Mouse (Mus musculus): ENCODE measurements around the gene Gpr156.

Gpr156 gene

DNA sequence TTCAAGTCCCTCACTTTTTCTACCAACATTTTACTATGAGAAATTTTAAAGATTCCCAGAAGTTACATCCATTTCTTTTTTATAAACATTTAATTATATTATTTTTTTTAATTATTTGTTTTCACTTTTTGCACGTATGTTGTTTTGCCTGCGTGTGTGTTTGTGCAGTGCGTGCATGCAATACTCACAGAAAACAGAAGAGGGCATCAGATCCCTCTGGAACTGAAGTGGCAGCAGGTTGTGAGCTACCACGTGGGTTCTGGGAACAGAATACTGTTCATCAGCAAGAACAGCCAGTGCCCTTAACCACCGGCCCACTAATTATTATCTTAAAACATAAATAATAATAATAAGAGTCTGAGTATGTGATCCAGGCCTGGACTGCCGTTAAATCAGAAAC, 2.7 kb downstream of the Gpr156 start:
- DNase-seq = no peak

DNA sequence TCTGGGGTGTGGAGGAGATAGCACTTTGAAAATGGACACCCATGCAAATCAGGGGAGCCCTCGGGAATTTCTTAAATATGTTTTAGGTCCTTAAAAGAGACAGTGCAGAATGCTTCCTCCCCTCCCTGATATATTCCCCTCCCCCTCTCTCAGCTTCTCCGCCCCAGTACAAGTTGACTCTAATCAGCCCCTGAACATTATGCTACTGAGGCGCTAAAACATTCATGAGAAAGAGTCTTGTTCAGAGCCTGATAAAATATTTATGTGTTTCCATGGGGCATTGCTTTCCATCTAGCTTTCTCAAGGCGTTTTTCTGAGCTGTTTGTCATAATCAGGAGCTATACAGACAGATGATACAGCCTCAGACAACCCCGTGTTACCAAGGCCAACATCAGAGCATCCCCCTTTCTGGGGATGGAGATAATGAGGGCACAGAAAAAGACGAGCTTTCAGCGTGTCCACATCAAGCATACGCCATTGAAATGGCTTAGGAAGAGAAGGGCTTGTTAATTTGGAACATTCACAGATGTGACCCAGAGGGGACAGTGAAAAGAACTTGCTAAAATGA, 4.6 kb downstream of the Gpr156 start:
- no peak for DNase-seq

DNA sequence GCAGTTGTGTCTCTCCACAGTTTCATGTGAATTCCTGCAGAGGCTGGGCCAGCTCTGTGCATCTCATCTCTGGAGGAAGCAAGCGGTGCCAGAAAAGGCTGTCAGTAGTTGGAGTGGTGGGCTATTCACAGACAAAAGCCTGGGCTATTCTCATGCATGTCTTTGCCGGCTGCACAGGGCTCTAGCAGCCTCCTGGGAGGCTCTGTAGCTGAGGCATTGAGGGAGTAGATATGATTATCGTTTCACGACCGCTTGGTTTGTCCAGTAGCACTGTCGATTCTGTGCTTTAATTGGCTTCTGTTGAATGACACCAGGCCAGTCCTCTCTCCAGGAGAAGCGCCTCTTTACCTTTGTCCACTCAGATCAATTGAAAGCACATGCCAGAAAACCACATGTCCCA, 9.8 kb downstream of the Gpr156 start:
- DNase-seq = no peak

DNA sequence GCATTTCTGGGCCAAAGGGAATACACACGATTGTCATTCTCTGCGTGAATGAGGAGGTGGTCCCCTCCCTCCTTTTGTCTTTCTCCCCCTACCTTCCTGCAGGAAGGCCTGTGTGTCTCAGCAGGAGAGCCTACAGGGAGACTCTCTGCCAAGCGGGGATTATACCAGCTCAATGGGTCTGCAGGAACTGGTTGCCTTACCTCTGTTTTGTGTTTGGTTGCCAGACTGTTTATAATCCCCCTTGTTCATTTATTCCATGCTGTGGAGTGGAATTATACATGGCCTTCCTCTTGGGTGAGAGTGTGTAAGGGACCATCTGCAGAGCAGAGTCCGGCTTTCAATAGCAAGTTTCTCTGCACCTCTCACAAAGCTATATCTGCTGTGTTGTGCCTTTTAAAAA, 10.8 kb downstream of the Gpr156 start:
- DNase-seq = no peak

DNA sequence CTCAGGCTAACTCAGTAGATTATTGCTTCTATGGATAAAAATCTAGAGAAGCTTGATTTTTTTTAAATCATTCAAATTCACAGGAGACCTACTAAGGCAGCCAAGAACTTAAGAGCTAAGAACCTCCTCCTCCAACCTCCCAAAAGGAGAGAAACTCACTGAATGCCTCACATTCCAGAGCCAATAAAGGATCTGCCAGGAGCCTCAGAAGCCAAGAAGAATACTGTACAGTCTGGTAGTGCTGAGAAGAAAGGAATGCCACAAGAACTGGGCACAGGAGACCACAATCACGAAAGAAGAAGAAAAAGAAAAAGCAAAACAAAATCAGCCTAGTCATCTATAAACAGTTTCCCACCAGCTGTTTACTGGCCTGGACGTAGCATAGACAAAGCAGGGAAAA, 12.7 kb downstream of the Gpr156 start:
- no peak for DNase-seq

DNA sequence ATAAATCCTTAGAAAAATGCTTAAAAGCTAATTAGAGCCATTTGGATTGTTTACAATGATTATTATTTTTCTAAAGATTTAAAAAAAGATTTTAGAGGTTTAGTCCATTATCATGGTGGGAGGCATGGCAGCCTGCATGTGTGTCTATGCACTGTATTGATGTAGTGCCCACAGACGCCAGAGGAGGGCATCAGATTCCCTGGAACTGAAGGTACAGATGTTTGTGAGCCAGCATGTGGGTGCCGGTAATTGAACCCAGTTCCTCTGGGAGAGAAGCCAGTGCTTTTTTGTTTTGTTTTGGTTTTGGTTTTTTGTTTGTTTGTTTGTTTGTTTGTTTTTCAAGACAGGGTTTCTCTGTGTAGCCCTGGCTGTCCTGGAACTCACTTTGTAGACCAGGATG, 13.3 kb downstream of the Gpr156 start:
- DNase-seq = no peak

DNA sequence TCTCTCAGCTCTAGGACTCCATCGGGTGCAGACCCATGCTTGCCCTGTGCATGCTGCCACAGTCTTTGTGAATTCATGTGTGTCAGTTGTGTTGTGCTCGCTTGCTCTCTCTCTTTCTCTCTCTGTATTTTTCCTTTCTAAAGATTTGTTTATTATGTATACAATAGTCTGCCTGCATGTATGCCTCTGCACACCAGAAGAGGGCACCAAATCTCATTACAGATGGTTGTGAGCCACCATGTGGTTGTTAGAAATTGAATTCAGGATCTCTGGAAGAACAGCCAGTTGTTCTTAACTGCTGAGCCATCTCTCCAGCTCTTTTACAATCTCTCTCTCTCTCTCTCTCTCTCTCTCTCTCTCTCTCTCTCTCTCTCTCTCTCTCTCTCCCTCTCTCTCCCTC, 18.6 kb downstream of the Gpr156 start:
- DNase-seq = no peak

DNA sequence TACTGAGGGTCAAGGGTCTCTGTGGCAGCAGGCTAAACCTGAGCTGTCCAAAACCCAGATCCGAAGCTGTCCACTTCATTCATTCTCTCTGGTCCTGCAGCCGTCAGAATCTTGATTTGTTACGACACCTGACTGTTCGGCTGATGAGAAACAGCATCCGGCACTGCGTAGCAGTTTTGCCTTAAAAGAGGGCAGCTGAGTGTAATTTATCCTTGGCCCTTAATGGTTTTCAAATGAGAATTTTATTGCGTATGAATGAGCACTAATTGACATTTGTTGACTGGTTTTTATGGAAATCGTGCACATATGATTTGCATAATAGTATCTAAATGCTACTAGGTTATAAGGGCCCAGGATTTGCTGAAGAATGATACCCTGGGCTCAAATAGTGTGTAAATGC, 21.0 kb downstream of the Gpr156 start:
- DNase-seq = no peak

DNA sequence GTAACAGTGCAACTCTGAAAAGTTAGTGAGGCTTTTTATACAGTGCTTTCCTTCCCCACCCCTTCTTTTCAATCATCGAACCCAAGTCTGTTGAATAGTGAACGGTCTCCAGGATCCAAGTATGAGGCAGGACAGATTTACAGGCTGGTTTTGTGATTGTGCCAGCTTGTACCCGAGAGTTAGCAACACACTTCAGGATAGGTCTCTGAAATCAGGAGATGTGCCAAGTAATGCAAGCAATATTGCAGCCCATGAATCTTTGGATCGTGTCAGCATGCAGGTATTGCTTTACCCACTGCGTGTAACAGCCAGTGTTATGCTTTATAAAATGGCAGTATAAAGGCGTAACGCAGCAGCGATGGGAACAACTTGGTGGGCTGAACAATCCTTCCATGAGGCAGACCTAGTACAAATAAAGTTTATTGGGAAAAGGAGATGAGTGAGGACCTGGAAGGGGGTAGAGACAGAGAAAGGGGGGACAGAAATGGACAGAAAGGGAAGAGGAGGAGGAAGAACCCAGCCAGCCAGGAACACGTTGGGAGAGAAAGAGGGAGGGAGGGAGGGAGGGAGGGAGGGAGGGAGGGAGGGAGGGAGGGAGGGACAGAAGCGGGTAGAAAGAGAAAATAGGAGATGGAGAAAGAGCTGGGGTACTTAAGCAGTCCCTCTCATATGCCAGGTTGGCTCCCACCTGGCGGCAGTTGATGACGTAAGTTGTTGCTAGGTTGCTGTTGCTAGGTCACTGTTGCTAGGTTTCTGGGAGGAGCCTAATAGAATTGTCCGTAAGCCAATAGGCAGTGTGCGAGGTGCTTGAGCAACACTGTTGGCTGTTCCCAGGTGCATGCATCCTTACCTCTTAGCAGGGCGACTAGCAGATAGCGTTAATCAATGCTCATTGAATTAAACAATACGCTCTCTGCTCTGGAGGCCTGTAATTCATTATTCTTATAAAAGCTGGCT, 22.1 kb downstream of the Gpr156 start:
- no peak for DNase-seq

DNA sequence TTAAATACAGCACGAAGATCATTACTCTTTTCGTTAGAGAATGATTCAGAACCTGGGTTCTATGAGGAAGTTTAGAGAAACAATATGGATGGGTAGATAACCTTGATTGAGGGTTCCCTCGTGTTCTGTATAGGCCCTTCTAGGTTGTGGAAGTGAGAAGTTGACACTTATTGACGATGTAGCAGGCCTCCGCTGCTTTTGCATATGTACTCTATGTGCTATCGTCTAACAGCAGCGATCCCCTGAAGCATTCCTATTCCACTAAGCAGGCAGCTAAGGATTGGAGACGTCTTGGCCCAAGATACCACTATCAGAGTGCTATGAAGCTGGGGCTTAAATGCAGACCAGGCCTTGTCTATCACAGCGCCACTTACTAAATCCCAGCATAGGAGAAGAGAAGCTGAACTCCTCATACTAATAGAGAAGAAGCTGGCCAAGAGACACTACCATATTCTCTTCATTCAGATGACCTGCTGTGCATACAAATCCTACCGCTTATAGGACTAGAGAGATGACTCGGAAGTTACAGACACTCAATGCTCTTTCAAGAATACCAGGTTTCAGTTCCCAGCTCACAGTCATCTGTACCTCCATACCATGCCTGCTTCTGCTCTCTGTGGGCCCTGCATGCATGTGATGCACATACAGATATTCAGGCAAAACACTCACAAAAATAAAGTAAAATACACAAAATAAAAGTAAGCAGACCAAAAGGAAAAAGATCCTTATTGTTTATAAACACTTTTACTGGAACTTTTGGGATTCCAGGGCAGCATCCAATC, 23.0 kb downstream of the Gpr156 start:
- no peak for DNase-seq

DNA sequence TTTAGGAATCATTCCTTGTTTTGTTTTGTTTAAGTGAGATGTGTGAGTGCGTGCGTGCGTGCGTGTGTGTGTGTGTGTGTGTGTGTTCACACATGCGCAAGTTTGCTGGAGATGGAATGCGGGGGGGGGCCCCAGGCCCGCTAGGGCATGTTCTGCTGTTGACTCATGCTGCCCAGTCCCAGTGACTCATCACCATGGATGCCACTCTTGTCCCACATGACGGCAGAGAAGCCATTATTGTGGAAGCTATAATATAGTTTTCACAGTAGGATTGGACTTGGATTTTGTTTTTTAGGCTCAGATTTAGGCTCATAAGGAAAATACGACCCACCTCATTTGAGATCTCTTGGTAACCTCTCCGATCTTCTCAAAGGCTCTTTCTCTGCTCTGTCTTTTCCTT, 24.0 kb downstream of the Gpr156 start:
- DNase-seq = no peak

DNA sequence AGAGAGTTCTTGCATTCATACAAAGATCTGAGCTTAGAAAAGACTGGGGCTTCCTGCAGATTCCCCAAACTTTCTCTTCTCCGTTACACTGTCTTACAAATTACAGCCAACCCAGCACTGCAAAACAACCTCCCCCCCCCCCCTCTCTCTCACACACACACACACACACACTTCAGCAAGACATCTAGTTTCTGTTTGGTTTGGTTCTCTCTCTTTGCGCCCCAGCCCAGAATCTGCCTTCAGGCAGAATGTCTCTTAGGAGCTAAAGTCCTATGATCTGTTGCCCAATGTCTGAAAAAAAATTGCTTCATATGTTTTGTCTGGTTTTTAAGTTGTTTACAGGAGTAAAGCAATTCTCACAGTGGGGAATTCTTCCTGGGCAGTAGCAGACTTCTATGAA, 27.4 kb downstream of the Gpr156 start:
- DNase-seq = no peak

DNA sequence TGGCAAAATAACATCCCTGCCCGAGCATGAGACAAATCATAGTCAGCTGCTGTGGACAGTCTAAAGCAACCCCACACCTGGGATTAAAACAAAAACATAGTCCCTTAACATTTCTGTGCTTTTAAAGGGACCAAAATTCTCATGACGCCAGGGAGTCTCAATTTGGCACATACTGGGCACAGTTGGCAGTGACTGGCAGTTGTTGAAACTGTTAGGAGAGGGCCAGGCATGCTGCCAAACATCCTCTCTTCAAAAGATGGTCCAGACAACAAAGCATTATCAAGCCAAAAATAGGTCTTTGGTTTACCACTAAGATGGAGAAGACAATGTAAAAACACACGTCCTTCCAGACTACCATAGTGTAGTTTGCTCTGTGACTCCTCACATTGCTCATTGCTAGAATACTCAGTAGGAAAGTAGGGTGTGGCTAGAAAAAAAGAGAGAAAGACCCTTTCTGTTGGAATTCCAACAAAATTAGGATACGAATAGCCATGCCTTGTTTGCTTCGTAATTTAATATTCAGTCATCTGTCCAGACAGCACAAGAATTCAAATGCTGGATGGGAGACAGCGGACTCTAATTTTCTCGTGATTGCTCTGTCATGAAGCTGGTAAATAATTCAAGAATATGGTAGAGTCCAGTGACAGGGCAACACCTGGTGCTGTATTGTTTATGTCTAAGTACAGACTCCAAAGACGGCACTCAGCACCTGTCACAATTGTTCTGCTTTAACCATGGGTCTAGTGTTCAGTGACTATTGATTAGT, 28.9 kb downstream of the Gpr156 start:
- no peak for DNase-seq

DNA sequence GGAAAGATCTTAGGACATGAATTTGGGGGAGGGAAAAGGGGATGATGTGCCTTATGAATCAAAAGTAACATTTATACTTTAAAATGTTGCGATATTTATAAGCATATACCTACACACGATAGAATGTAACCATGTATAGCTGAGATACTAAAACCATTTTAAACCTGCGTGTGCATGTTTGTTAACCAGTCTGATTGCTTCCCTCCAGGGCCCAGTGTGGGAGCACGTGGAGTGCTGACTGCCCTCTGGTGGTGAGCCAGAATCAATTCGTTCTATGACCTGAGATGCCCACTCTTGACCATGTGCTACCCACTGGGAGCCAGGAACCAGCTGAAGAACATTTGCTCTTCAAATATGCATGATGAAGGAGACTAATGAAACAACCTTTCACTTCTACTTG, 30.9 kb downstream of the Gpr156 start:
- peak; percentile 59 to 61 for DNase-seq

DNA sequence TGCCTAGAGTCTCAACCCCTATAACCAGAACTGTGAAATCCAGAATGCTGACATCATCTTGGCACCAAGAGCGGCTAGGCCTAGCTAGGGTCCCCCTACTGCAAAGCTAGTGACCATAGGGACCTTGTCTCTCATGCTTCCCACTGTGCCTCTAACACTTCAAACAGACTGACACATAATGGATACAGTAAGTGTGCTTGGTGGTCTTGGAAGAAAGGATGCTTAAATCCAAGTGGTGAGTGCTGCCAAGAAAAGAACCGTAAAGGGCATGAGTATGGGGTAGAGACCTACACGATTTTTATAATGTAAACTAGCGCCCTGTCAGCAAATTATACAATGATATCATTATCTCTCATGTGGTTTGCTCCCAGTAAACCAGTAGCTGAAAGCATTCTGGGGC, 32.1 kb downstream of the Gpr156 start:
- DNase-seq = no peak

DNA sequence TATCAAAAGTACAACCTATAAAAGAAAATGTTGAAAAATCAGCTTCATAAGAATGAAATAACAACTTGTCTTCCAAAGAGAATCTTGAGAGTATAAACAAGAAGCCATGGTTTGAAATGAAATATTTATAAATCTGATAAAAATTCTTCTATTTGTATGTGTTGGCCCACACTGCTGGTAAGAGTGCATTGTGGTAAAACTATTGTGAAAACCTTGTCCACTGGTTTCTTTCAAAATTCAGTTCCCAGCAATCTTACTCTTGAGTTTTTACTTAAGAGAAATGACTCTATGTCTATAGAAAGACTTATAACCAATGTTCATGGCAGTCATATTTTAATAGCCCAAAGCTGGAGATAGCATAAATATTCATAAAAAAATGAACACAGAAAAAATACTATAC, 34.9 kb downstream of the Gpr156 start:
- DNase-seq = no peak

DNA sequence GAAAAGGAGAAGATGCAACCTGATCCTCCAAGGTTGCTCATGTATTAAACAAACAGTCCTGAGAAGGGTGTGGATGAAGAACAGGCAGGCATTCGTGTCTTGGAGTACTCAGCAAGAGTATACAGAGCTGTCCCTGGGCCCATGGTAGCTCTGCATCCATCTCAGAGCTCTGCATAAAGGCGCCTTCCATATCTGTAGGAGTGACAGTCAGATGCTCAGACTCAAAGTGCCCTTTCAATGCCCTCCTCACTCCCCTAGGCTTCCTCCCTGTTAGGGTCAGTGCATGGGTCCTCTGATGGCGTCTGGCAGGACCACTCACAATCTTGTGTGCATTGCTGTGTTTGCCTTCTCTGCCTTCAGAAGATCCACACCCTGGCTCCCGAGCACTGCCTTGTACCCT, 36.9 kb downstream of the Gpr156 start:
- DNase-seq = no peak

DNA sequence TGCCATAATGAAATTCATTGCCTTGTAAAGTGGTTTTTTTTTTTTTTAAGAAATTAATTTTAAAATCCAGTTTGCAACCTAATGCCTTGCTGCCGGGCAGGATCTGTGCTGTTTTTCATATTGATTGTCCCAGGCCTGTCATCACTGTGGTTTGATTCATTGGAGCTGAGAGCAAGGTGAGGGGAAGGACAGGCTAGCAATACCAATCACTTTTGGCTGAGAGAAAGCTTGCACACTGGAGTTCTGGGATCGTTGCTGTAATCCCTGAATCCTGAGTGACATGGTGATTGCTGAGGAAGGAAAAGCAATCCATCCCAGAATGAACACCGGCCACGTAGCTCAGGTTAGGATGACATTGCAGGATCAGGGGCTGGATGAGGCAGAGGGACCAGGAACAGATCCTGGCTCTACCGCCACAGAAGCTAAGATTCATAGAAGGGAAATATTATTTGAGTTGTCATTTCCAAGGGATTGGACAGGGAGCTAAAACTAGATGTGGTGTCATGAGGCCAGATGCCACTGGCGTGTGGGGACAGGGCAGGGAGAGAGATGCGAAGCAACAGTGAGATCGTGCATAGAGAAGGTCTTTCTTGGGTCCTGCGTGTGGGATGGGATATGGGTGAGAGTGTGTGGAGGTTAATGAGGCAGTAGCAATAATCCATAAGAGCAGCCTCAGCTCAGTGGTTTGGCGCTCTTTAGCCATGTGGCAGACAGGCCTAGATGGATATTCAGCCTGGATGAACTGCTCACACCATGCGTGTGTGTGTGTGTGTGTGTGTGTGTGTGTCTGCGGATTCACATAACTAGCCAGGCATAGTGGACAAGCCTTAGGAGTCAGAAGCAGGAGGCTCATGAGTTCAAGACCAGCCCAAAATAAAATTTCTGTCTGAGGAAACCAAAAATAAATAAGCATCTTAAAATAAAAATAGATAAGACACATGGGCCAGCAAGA, 38.0 kb downstream of the Gpr156 start:
- no peak for DNase-seq

DNA sequence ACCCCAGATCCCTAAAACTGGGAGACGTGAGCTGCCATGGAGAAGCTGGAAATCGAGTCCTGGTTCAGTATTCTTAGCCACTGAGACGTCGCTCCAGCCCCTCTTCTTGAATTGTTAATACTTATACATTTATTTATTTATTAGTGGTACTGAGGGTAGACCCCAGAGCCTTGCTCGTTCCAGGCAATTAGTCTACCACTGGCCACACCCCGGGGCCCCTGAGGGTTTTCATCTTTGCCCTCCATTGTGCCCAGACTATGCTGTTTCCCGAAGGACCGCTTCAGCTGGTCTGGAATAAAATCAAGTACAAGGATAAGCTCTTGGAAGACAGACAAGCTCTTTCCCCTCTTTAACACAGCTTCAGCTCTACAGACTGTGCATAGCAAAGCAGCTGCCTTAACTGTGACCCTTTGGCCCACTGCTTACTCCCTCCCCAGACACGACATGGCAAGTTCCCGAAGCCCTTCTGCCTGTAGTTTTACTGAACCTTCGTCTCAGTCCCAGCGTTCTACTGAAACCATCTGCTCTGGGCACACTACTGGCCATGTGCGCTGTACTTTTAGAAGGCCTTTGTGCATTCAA, 39.1 kb downstream of the Gpr156 start:
- DNase-seq = no peak

DNA sequence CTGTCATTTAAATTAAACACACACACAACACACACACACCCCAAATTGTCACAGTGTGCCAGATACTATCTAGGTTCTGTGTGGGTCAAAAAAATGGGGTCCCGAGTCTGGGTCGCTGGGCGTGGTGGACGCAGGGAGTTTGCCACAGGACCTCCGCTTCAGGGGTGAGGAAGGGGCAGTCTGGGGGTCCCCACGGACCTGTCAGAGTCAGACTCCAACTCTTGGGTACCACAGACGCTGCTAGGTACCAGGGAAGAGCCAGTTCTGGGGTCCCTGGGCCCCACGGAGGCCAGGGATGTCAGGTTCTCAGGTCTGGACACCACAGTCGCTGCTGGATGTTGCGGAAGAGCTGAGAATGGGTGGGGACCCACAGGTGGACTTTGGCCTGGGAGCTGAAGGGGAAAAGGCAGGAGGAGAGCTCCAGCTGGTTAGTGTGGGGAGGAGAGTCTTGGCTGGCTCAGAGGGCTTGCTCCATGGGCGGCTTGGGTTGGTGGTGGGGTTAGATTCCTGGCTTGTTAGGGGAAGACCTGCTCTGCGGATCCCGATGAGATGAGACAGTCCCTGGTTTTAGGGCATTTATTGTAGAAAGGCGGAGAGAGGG, 39.9 kb downstream of the Gpr156 start:
- no peak for DNase-seq

DNA sequence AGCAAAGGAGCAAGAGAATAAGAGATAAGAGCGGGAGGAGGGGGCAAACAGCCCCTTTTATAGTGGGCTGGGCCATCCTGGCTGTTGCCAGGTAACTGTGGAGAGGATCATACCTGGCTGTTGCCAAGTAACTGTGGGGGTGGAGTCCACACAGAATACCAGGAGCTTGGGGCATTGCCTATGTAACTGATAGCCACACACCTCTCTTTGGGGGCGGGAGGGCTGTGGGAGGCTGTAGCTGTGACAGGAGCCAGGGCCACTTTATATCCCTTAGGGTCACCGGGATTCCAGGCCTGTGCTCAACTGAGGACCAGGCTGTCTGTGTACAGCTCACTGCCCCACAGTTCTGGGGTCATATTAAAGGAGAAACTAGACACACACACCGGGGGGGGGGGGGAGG, 40.5 kb downstream of the Gpr156 start:
- no peak for DNase-seq

Measured in thymus, postnatal 36 days (tissue).